Mouse (Mus musculus) thymus, postnatal 36 days (tissue): ENCODE measurements around the gene Tsku.

Experiments used
- DNase-seq, 2 experiments: peaks; one replicate each; pipeline ENCODE4 v3.0.0; 2022; ENCODE audit warnings: mixed read lengths in 2 of 2

Gene Tsku

DNA sequence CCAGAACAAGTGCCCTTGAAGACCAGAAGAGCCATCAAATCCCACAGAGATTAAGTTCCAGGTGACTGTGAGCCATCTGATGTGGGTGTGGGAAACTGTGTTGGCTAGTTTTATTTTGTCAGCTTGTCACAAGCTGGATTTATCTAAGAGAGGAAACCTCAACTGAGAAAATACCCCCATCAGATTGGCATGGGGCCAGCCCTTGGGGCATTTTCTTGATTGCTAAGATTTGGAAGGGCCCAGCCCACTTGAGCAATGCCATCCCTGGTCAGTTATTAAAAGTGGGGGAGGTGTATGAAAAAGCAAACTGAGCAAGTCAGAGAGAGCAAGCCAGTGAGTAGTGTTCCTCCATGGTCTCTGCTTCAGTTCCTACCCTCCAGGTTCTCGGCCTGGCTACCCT, 36.9 kb downstream of the Tsku start:
- no peak for DNase-seq

- no peak for DNase-seq
These were observed 37.7 kb downstream of the Tsku start for GRCm38 (mm10) chr7:98323288-98324019.

DNA sequence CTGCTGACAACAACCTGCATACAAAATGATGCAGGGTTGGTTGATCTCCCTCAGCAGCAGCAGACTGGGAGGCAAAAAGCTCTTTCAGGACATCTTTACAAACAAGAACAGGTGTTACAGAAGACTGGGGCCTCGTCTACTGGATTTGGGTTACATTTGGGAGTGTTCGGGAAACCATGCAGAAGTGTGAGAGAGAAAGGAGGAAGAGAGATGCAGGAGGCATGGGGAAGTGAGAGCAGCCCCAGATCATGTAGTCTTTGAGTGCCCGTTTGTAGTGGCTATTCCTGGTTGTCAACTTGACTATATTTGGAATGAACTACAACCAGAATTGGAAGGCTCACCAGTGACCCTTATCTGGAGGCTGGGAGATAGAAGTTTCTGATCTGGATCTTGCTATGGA, 38.7 kb downstream of the Tsku start:
- DNase-seq, result no peak

DNA sequence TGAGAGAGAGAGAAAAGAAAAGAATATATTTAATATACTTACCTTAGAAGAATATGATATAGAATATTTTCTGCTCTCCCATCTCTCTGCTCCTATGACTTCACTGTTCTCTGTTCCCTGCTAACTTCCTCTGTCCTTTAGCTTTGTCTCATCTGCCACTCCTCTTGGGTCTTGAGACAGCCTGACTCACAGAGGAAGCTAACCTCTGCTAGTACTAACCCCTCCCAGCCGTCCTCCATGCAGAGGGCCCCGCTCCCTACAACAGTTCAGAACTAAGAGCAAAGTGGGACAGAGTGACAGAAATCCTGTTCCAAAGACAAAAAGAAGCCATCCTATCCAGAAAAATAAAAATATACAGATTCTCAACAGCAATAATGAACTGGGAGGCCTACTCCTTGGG, 40.0 kb downstream of the Tsku start, which contains the start of gene Acer3:
Gene Acer3 (minus strand): TSS at position 126 of the 400 bp plus-strand sequence.
- no peak for DNase-seq

GRCm38 (mm10) chr7:98320006-98320556, 41.0 kb downstream of the Tsku start:
- DNase-seq, result no peak

DNA sequence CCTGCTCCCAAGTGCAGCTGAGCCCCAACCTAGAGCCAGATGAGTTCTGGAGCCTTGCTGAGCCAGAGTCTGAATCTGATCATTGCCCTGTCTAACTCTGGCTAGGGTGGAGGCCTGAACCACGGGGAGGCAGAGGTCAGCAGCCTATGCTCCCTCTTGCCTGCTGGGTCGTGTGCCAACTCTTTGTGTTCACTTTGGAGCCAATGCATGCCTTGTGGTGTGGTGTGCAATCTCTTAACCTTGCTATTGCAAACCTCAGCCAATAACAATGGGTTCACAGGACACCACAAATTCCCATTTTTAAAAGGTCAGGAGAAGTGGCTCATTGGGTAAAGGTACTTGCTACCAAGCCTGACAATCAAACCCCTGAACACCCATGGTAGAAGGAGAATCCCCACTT, 44.6 kb downstream of the Tsku start:
- no peak for DNase-seq

DNA sequence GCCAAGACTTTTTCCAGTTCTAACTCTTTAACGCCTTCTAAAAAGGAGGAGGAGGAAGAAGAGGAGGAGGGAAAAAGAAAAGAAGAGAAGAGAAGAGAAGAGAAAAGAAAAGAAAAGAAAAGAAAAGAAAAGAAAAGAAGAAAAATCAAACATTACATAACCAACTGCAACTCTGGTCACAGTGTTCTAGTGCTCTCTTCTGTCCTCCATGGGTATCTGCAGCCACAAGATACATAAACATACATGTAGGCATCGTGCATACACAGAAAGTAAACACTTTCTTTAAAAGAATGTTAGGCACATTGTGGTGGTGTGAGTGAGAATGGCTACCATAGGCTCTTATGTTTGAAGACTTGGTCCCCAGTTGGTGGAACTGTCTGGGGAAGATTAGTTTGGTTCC, 46.0 kb downstream of the Tsku start:
- no peak for DNase-seq

- no peak for DNase-seq
These were observed 48.8 kb downstream of the Tsku start for GRCm38 (mm10) chr7:98312185-98312920.

GRCm38 (mm10) chr7:98310266-98310665, 50.9 kb downstream of the Tsku start:
- DNase-seq, result no peak

DNA sequence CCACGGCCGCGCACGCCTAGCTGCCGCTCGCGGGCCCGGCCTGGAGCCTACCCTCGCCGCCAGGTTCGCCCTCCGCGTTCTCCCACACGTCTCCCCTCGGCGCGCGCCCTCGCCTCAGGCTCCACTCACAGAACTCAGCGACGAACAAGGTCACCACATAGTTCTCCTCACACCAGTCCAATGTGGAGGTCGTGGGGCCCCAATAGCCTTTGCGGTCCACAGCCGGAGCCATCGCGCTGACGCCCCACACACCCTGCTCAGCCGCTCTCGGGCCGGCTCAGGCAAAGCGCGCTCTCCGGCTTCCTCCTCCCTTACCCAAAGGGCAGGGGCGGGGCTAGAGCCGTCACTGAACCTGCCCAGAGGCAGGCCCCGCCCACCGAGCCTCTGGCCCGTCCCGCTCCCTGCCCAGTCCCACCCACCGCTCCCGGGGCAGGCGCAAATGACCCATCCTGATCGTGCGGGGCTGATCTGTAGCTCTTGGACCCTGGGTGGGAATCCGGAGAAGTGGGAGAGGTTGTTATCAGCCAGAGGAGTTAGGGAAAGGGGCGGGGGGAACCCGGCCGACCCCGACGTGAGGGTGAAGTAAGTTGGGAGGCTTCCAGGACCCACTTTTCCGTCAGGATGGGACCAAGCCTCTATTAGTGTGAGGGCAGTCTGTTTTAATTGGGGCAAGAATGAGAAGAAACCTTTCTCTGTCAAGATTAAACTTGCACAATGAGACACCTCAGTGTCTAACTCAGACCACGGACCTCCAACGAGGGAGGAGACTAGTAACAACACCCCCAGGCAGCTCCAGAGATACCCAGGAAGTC, 51.7 kb downstream of the Tsku start:
- peak; percentile 95 for DNase-seq

DNA sequence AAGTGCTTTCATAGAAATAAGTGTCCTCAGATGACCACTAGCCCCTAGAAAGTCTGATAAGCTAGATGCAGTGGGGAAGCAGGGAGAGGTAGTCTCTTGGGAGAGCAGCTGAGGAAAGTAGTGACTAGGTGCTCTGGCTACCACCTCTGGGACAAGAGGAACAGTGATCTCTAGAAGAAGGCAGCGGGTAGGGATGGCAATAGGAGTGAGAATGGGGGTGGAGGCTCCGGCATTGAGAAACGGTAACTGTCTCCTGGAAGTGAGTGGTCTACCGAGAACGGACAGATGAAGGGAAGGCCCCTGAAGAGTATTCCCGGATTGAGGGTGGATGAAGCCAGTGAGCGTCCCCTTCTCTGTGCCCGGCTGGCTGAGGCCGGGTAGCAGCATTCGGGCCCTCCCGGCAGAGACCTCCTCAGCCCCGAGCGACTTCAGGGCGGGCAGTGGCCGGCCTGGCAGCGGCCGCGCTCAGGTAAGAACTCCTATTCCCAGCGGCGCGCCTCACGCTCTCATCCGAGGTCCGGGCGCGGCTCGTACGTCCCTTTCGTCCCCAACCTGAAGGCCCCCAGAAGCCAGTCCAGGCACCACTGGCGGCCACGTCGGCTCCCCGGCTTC, 52.4 kb downstream of the Tsku start:
- DNase-seq, result no peak

DNA sequence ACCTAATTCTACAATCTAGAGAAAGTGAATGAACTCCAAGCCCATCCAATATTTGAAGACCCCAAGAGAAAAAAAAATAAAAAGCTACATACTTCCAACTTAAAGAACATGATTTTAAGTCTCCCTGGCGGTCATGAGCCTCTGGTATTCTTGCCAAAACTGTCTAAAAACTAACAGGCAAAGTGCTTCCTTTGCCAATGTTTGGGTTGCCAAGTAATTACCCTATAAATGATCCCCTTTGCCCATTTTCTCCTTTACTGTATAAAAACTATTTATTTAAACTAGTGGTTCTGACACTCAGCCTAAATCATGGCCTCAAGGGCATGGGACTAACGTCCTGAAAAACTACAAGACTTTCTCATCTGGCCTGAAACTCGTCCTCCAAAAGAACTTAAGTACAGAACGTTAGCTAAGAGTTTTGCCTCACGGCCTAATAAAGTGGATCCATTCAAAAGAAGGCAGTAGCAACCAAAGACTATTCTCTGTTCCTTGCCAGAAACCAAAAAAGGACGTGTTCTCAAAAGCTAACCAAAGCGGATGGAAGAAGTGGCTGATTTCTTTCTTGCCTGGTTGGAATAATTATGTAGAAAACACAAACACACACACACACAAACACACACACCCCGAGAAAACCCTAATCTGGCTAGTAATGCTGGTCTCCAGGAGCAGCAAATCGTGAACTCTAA, 53.1 kb downstream of the Tsku start:
- DNase-seq, result no peak

- DNase-seq, result no peak
These were observed 53.7 kb downstream of the Tsku start for GRCm38 (mm10) chr7:98307411-98307810.
